Mouse (Mus musculus) erythroblast, embryonic 14.5 days (primary cell): ENCODE data around the gene Atf7ip.

Experiments
- GATA1 ChIP-seq: IDR thresholded peaks from 2 replicates; pipeline ENCODE4 v1.6.1; 2012; ENCODE audit warnings: low read length, inconsistent platforms, mixed read lengths
- TAL1 ChIP-seq: IDR thresholded peaks from 3 replicates; pipeline ENCODE4 v1.6.1; 2012; ENCODE audit warnings: low read length, inconsistent platforms, mixed read lengths

DNA sequence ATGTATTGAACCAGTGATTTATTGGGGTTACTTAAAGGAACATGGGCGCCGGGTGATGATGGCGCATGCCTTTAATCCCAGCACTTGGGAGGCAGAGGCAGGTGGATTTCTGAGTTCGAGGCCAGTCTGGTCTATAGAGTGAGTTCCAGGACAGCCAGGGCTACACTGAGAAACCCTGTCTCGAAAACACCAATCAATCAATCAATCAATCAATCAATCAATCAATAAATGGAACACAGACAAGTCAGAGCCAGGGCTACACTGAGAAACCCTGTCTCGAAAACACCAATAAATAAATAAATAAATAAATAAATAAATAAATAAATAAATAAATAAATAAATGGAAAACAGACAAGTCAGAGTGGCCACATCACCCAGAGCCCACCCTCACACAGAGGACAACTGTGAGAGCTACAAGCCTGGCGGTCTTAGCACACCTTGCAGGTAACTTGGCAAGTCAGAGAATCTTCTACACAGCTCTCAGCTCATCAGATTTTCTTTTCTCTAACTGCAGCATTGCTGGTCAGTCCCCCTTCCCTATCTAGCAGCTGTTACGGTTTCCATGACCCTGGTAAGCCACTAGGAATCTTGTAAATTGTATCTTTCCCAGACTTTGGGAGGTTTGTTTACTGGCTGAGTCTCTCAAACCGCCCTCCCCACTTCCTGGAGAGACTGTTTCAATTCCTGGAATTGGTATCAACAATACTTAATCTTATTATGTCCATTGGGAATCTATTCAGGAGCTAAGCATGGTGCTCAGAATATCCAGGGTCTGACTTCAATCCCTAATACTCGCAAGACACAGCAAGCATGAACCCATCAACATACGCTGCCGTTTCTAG is 11.8 kb upstream of the Atf7ip start:
- TF ChIP-seq GATA1 (no peak), TAL1 (no peak)
